In genomic region chr2:32340836-32341633, GRCm38 (mm10) we compare ENCODE assay signal across 25 mouse cellular contexts. TPM values are rescaled to one million over a fixed set of nuclear protein-coding genes. Genes with fewer than 3 reads are reported as not detected.
A peak's percentile ranks its signal among the peaks of the same experiment; 100 is the strongest.
DNase-seq lines count a peak whose midpoint lies in the region; ATAC-seq lines count a peak whose summit lies in the region.
"Had no signal": no experiment of that assay in that cellular context is flagged by ENCODE, and none has a peak within 500 bp of the region (broad histone marks: within the 10 kb centered on the region; RNA-seq: fewer than 3 reads in every experiment).

No protein-coding gene starts in this region.

- peak; percentile 42 for ATAC-seq in frontal cortex, adult (ENCODE audit: low TSS enrichment)
- ATAC-seq in activated CD4-positive, CD25-positive, alpha-beta regulatory T cell, adult 4 months = no peak
- ATAC-seq: forebrain, embryonic 14.5 days; inflammation-experienced regulatory T-cells, adult 6 months had no signal

- no peak for DNase-seq in frontal cortex, postnatal 25 days (ENCODE audit: low spot score in 2 of 2)
- DNase-seq in left cerebral cortex, adult 18-20 months (ENCODE audit: low spot score in 2 of 2) = peak; percentile 69 to 82
- no peak for DNase-seq in left cerebral cortex, adult 11 months (ENCODE audit: low spot score)
- DNase-seq in 3134 (ENCODE audit: extremely low read depth, insufficient read length, low spot score) = peak; percentile 26
- DNase-seq in cerebellum, postnatal 25 days = peak; percentile 55 to 63
- DNase-seq in forebrain, embryonic 10.5 days (ENCODE audit: extremely low spot score, low spot score) = no peak
- DNase-seq: adrenal gland, postnatal 36 days; embryo, embryonic 11 days; gastrocnemius, postnatal 10 days; heart, adult 2 months; kidney, adult 9 months; kidney, postnatal 36 days; thymus, adult 18-20 months had no signal

- H3K9me3 ChIP-seq in forebrain, embryonic 10.5 days = no peaks in the 10 kb centered on the region
- H3K9me3 ChIP-seq: heart, embryonic 15.5 days; hindbrain, embryonic 10.5 days; neural tube, embryonic 12.5 days had no signal

- H3K27ac ChIP-seq in forebrain, embryonic 10.5 days = no peak overlapping the region
- H3K27ac ChIP-seq: heart, embryonic 15.5 days; hindbrain, embryonic 10.5 days; liver, embryonic 14.5 days; neural tube, embryonic 12.5 days had no signal

- H3K4me1 ChIP-seq in forebrain, embryonic 10.5 days = peaks cover 22% of the 10 kb centered on the region
- H3K4me1 ChIP-seq: heart, embryonic 15.5 days had no signal

- no peak overlapping the region for H3K4me3 ChIP-seq in forebrain, embryonic 10.5 days
- H3K4me3 ChIP-seq: heart, adult 2 months; heart, embryonic 15.5 days; hindbrain, embryonic 10.5 days; megakaryocyte, embryonic 14.5 days; neural tube, embryonic 12.5 days had no signal

- peaks cover 6% of the 10 kb centered on the region for H3K27me3 ChIP-seq in forebrain, embryonic 10.5 days (ENCODE audit: poor library complexity, severe bottlenecking)
- H3K27me3 ChIP-seq: neural tube, embryonic 12.5 days had no signal

- peaks cover 11% of the 10 kb centered on the region for H3K36me3 ChIP-seq in forebrain, embryonic 10.5 days (replicated peaks)
- H3K36me3 ChIP-seq: heart, embryonic 15.5 days had no signal

- 84% methylated on average over 13 of the region's 13 CpGs for WGBS in forebrain, embryonic 10.5 days

RNA-seq across cellular contexts. Expression of gene Ciz1, which starts 11.1 kb away (rescaled TPM):
- total RNA-seq in left cerebral cortex, adult 18-20 months (2021) = 10 to 100 TPM; 66.4 to 78.3 TPM
- polyA plus RNA-seq in activated CD4-positive, CD25-positive, alpha-beta regulatory T cell, adult 4 months (2017; shearing (Covaris generic)) = 10 to 100 TPM; 38.8 to 51.6 TPM
- 57.7 and 70.3 TPM in 2 replicates for polyA plus RNA-seq in forebrain, embryonic 10.5 days (2016; fragmentation: Nextera tagmentation; extraction: Ambion mirVana)

RNA-seq across cellular contexts. Expression of gene Dnm1, which starts 12.1 kb away (rescaled TPM):
- total RNA-seq in left cerebral cortex, adult 18-20 months (2021) = 1,000 to 10,000 TPM; 1,236 to 1,244 TPM
- polyA plus RNA-seq in activated CD4-positive, CD25-positive, alpha-beta regulatory T cell, adult 4 months (2017; shearing (Covaris generic)) = not detected
- 7.8 and 9.7 TPM in 2 replicates for polyA plus RNA-seq in forebrain, embryonic 10.5 days (2016; fragmentation: Nextera tagmentation; extraction: Ambion mirVana)
- polyA plus RNA-seq: inflammation-experienced regulatory T-cells, adult 6 months had no signal

RNA-seq across cellular contexts. Expression of gene 1110008P14Rik, which starts 40.7 kb away (rescaled TPM):
- 100 to 1,000 TPM; 283 to 350 TPM for total RNA-seq in left cerebral cortex, adult 18-20 months (2021)
- 10 to 100 TPM; 70.3 to 75.4 TPM for polyA plus RNA-seq in activated CD4-positive, CD25-positive, alpha-beta regulatory T cell, adult 4 months (2017; shearing (Covaris generic))
- polyA plus RNA-seq in forebrain, embryonic 10.5 days (2016; fragmentation: Nextera tagmentation; extraction: Ambion mirVana) = 36.3 and 37.5 TPM in 2 replicates

RNA-seq across cellular contexts. Expression of gene Lcn2, which starts 47.0 kb away (rescaled TPM):
- total RNA-seq in left cerebral cortex, adult 18-20 months (2021) = under 1 TPM; 0.77 to 0.84 TPM
- not detected for polyA plus RNA-seq in activated CD4-positive, CD25-positive, alpha-beta regulatory T cell, adult 4 months (2017; shearing (Covaris generic))
- not detected in 2 replicates for polyA plus RNA-seq in forebrain, embryonic 10.5 days (2016; fragmentation: Nextera tagmentation; extraction: Ambion mirVana)
- total RNA-seq: ES-E14; midbrain, postnatal 0 days had no signal
- polyA plus RNA-seq: hindbrain, embryonic 10.5 days; limb, embryonic 11.5 days had no signal

RNA-seq across cellular contexts. Expression of gene Swi5, which starts 53.2 kb away (rescaled TPM):
- total RNA-seq in left cerebral cortex, adult 18-20 months (2021) = 100 to 1,000 TPM; 205 to 210 TPM
- 100 to 1,000 TPM; 133 to 252 TPM for polyA plus RNA-seq in activated CD4-positive, CD25-positive, alpha-beta regulatory T cell, adult 4 months (2017; shearing (Covaris generic))
- 529 and 531 TPM in 2 replicates for polyA plus RNA-seq in forebrain, embryonic 10.5 days (2016; fragmentation: Nextera tagmentation; extraction: Ambion mirVana)

Comparison
In these comparisons a context has a peak if more than half of its experiments do, and no peak if none do; other contexts are left out.
1. DNase-seq: peak in left cerebral cortex, adult 18-20 months (2 of 2), 3134 (single experiment) and cerebellum, postnatal 25 days (2 of 2); none in frontal cortex, postnatal 25 days (0 of 2), left cerebral cortex, adult 11 months (single experiment) and forebrain, embryonic 10.5 days (single experiment).